Mouse (Mus musculus) liver, embryonic 14.5 days (tissue): ENCODE results near the gene Srpk2. TPM values are rescaled to one million over a fixed set of nuclear protein-coding genes. Genes with fewer than 3 reads are reported as not detected.
"Not testable (repeated sequence)": the region's sequence is repeated elsewhere in the genome, so short reads cannot be mapped to it uniquely, and the experiment has no call there.

Experiments
- ATAC-seq: fragments of 200-750 bp; cut with Nextera tagmentation; 2 replicates; pipeline ENCODE4 v1.8.0; 2017; ENCODE audit warnings: moderate number of reproducible peaks, mild to moderate bottlenecking, moderate library complexity; ENCODE audit not compliant: insufficient read depth
- DNase-seq, 3 experiments: peaks; one replicate each; pipeline ENCODE4 v3.0.0-alpha.2; 2012 to 2013; ENCODE audit warnings: low read depth in 3 of 3, low spot score in 3 of 3
- H3K27ac ChIP-seq: fragments of 300-500 bp; sonication (generic); 2 replicates; pipeline ENCODE4 v1.5.1; 2014; ENCODE audit warnings: moderate library complexity, mild to moderate bottlenecking, control low read depth, inconsistent platforms
- H3K27me3 ChIP-seq: fragments of 300-500 bp; sonication (generic); 2 replicates; pipeline ENCODE4 v1.6.1; 2014; ENCODE audit warnings: mild to moderate bottlenecking, low read length, moderate library complexity; ENCODE audit not compliant: control insufficient read depth, insufficient read depth
- H3K36me3 ChIP-seq: fragments of 300-500 bp; sonication (generic); replicated peaks from 2 replicates; pipeline ENCODE4 v1.6.1; 2014; ENCODE audit warnings: low read depth; ENCODE audit not compliant: control insufficient read depth, insufficient read depth
- H3K4me1 ChIP-seq, 2 experiments: fragments of 200-500 bp in 1 of 2; fragments of 300-500 bp in 1 of 2; sonication (generic) in 1 of 2; replicated peaks; 2 replicates each; pipeline ENCODE4 v1.6.1; 2012 to 2014; ENCODE audit warnings: antibody characterized with exemption in 1 of 2, inconsistent platforms in 1 of 2, low read length in 1 of 2; ENCODE audit not compliant: control insufficient read depth in 2 of 2, insufficient read depth in 2 of 2
- H3K4me2 ChIP-seq: fragments of 300-500 bp; sonication (generic); 2 replicates; pipeline ENCODE4 v1.6.1; 2014; ENCODE audit warnings: low read depth, mild to moderate bottlenecking, control low read depth, moderate library complexity
- H3K4me3 ChIP-seq, 2 experiments: fragments of 200-500 bp in 1 of 2; fragments of 300-500 bp in 1 of 2; sonication (generic) in 1 of 2; 2 replicates each; pipeline ENCODE4 v1.5.1; 2012 to 2014; ENCODE audit warnings: low read depth in 2 of 2, low read length in 2 of 2, mild to moderate bottlenecking in 2 of 2, control low read depth in 1 of 2, inconsistent platforms in 1 of 2, moderate library complexity in 1 of 2; ENCODE audit not compliant: insufficient read depth in 1 of 2
- H3K9ac ChIP-seq: fragments of 300-500 bp; sonication (generic); replicated peaks from 2 replicates; pipeline ENCODE4 v1.6.1; 2014; ENCODE audit warnings: mild to moderate bottlenecking, control low read depth, moderate library complexity
- H3K9me3 ChIP-seq: fragments of 300-500 bp; sonication (generic); 2 replicates; pipeline ENCODE4 v1.6.1; 2016; ENCODE audit warnings: low read length, mixed read lengths; ENCODE audit not compliant: control insufficient read depth
- CTCF ChIP-seq: IDR thresholded peaks from 2 replicates; pipeline ENCODE4 v1.5.1; 2016; ENCODE audit warnings: antibody characterized with exemption, low read depth, control low read depth
- EP300 ChIP-seq: IDR thresholded peaks from 2 replicates; pipeline ENCODE4 v1.6.1; 2016; ENCODE audit warnings: antibody characterized with exemption, low read depth
- WGBS: fragments of 180-500 bp; shearing (Covaris S2); extraction: QIAGEN DNeasy Blood & Tissue Kit; methylation state at CpG from one replicate; pipeline ENCODE4 v1.1.7; 2014; ENCODE audit not compliant: insufficient replicate concordance; 5-methylcytosine and 5-hydroxymethylcytosine counted together
- polyA plus RNA-seq, 2 experiments: library from polyadenylated mRNA; depleted of rRNA in 1 of 2; stranded (reverse) in 1 of 2; unstranded in 1 of 2; fragments of >200 nt; fragmentation: Nextera tagmentation in 1 of 2; extraction: Ambion mirVana in 1 of 2; gene quantifications; 2 replicates each; pipeline versions ENCODE4 v1.2.1 to v1.2.3; 2012 to 2014

The Srpk2 gene
- polyA plus RNA-seq, 2 experiments: 3.2 to 5.4 TPM

GRCm38 (mm10) chr5:23709661-23710060, 25.2 kb upstream of the Srpk2 start:
- Histone ChIP-seq H3K9me3 (peaks cover 16% of the 10 kb centered on the region), H3K36me3 (peaks cover 38% of the 10 kb centered on the region), H3K27ac (no peak overlapping the region), H3K4me3 (no peak overlapping the region), H3K27me3 (no peaks in the 10 kb centered on the region), H3K4me1 (peaks cover 0 to 2% of the 10 kb centered on the region in 2 experiments; a peak in 1 of 4 replicates), H3K9ac (no peak overlapping the region), H3K4me2 (no peak overlapping the region)
- TF ChIP-seq CTCF (no peak), EP300 (no peak)
- no peak for DNase-seq
- WGBS: 92% methylated on average over 1 of the region's 1 CpGs
- no peak for ATAC-seq

DNA sequence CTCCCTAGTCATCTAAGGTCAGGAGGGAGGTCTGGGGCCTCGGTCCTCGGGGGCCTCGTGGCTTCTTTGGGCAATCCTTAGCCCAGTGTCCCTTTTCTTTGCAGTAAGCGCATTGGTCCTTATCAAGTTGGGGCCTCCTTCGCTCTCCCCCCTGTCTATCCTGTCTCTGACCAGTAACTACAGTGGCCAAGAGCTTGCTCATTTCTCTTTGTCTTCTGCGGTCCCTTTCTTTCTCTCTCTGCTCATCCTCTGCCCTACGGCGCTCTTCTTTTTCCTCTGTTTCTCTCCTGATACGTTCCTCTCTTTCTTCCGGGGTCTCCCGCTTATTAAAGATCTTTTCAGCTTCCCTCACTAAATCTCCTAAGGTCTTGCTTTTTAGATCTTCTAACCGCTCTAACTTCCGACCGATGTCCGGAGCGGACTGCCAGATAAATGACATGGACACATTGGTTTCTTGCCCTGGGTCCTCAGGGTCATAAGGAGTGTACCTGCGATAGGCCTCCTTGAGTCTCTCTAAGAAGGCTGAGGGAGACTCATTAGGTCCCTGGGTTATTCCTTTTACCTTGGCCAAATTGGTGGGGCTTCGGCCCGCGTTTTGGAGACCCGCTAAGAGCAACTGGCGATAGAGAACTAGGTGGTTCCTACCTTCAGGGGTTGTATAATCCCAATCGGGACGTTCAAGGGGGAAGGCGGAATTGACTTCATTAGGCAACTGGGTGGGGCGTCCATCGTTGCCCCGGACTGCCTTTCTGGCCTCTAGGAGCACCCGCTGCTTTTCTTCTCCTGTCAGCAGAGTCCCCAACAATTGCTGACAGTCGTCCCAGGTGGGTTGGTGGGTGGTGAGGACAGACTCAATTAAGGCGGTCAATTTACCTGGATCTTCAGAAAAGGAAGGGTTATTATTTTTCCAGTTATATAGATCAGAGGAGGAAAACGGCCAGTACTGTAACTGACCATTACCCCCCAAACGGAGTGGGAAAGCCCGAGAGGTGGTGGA, 22.5 kb upstream of the Srpk2 start:
- peaks cover 28% of the 10 kb centered on the region for H3K9me3 ChIP-seq
- WGBS: 92% methylated on average over 29 of the region's 34 CpGs
- not testable (repeated sequence) for DNase-seq, H3K4me3 ChIP-seq, H3K4me2 ChIP-seq, ATAC-seq, H3K27me3 ChIP-seq, H3K27ac ChIP-seq, H3K9ac ChIP-seq, H3K4me1 ChIP-seq
- peaks cover 56% of the 10 kb centered on the region for H3K36me3 ChIP-seq

DNA sequence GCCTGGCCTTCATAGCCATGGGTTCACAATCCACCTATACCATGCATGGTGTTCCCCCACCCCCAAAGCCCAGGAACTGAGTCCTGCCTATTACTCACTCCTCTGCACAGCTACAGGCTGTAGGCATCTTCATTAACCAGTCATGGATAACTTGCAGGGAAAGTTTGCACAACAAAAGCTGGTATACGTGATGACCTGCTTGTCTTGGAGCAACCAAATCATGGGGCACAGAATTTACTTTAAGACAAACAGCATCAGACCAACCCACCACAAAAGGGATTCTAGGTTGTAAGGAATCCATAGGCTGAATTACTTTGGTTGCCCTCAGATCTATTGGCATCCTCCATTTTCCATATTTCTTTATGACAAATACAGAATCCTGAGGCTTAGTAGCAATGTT, 13.0 kb upstream of the Srpk2 start:
- no peaks in the 10 kb centered on the region for H3K4me1 ChIP-seq
- no peak for TF ChIP-seq EP300
- TF ChIP-seq CTCF: no peak
- no peak for ATAC-seq
- H3K36me3 ChIP-seq: peaks cover 10% of the 10 kb centered on the region
- H3K9me3 ChIP-seq: peaks cover 2% of the 10 kb centered on the region; the same call in 1 of the 2 replicates
- no peaks in the 10 kb centered on the region for H3K27me3 ChIP-seq
- H3K27ac ChIP-seq: no peak overlapping the region
- 86% methylated on average over 1 of the region's 1 CpGs for WGBS
- no peak overlapping the region for H3K4me3 ChIP-seq
- H3K4me2 ChIP-seq: no peak overlapping the region
- DNase-seq: no peak
- H3K9ac ChIP-seq: no peak overlapping the region

DNA sequence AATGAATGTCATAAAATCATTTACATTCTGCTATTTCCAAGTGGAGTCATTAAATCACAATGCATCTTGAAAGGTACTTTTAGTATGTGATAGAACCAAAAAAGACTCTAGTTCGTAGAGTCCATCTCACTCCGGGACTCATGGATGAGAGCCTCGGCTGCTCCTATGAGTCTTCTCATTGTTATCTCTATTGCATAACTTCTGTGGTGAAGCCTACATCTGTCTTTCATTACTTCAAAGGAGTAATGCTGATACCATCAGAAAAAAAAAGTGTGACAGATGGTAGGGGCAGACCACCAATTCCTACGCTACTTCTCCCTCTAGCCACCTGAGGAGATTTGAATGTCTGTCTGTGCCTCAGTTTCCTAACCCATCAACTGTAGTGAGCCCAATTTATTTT, 986 bp downstream of the Srpk2 start:
- Histone ChIP-seq H3K4me1 (no peaks in the 10 kb centered on the region), H3K27me3 (no peaks in the 10 kb centered on the region), H3K9me3 (no peaks in the 10 kb centered on the region), H3K4me2 (no peak overlapping the region), H3K27ac (no peak overlapping the region), H3K9ac (no peak overlapping the region), H3K4me3 (no peak overlapping the region), H3K36me3 (no peaks in the 10 kb centered on the region)
- ATAC-seq (no peak), DNase-seq (no peak)
- 65% methylated on average over 4 of the region's 4 CpGs for WGBS
- no peak for TF ChIP-seq CTCF
- no peak for TF ChIP-seq EP300

DNA sequence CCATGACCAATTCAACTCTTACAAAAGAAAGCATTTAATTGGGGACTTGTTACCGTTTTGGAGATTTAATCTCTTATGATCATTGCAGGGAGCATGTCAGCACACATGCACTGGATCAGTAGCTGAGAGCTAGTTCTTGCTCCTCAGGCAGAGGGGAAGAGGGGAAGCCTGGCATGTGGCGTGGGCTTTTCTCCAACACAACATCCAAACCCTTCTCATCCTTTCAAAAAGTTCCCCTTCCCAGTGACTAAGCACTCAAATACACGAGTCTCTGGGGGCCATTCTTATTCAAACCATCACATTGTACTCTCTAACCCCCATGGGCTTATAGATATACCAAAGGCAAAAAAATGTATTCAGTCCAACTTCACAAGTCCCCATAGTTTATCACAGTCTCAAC, 5.4 kb downstream of the Srpk2 start:
- Histone ChIP-seq H3K4me1 (no peaks in the 10 kb centered on the region), H3K27me3 (peaks cover 25% of the 10 kb centered on the region), H3K4me2 (no peak overlapping the region), H3K9me3 (no peaks in the 10 kb centered on the region), H3K36me3 (no peaks in the 10 kb centered on the region), H3K9ac (no peak overlapping the region), H3K27ac (no peak overlapping the region), H3K4me3 (no peak overlapping the region)
- no peak for DNase-seq
- WGBS: 38% methylated on average over 3 of the region's 3 CpGs
- TF ChIP-seq CTCF (no peak), EP300 (no peak)
- ATAC-seq: no peak
